Mouse (Mus musculus) embryonic fibroblast, embryonic 13.5 days (primary cell): ENCODE measurements around the gene Pgghg.

Source experiments
- CTCF ChIP-seq: IDR thresholded peaks from 2 replicates; pipeline ENCODE4 v1.5.1; 2011; ENCODE audit warnings: mild to moderate bottlenecking, control low read depth, low read length, moderate library complexity, borderline replicate concordance; ENCODE audit not compliant: insufficient read depth
- POLR2A ChIP-seq: IDR thresholded peaks from 2 replicates; pipeline ENCODE4 v1.6.1; 2011; ENCODE audit warnings: low read depth, mild to moderate bottlenecking, control low read depth, low read length, moderate library complexity

DNA sequence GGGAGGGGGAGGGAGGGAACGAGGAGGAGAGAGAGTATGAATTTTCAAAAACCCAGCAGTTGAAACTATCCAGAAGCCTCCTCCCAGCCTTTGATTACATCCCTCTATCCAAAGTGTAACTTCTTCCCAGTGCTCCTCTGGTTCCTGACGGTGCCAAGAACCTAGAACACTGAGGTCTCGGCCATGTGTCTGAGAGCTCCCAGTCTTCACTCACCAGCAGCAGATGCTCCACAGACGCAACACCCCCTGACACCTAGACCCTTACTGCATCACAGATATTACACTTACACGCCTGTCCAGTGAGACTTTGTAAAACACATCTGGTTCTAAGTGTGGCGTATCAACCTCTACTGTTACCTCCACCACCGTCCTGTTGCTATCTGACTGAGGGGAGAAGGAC lies 11.2 kb downstream of the Pgghg start:
- TF ChIP-seq POLR2A: no peak
- no peak for TF ChIP-seq CTCF
